Mouse (Mus musculus) lung, adult 2 months (tissue): ENCODE measurements around the gene Cltb. TPM values are rescaled to one million over a fixed set of nuclear protein-coding genes. Genes with fewer than 3 reads are reported as not detected.

Experiments
- DNase-seq: peaks from one replicate; pipeline ENCODE4 v3.0.0; 2022
- H3K4me1 ChIP-seq: fragments of 200-500 bp; 2 replicates; pipeline ENCODE4 v1.6.1; 2011; ENCODE audit warnings: low read length; ENCODE audit not compliant: control insufficient read depth, insufficient read depth
- H3K4me3 ChIP-seq: fragments of 200-500 bp; replicated peaks from 2 replicates; pipeline ENCODE3; 2011; ENCODE audit warnings: low read depth, mild to moderate bottlenecking, control low read depth, low read length; ENCODE audit errors: extremely low read depth
- CTCF ChIP-seq: fragments of 200-500 bp; IDR thresholded peaks from 2 replicates; pipeline ENCODE4 v1.5.1; 2011; ENCODE audit warnings: mild to moderate bottlenecking, low read length, control low read depth; ENCODE audit not compliant: insufficient read depth
- POLR2A ChIP-seq: fragments of 200-500 bp; IDR thresholded peaks from 2 replicates; pipeline ENCODE4 v1.6.1; 2011; ENCODE audit warnings: low read depth, mild to moderate bottlenecking, control low read depth, low read length, borderline replicate concordance; ENCODE audit errors: extremely low read depth
- WGBS: fragments of 180-500 bp; shearing (Covaris S2); methylation state at CpG from one replicate; pipeline ENCODE4 v1.1.7; 2018; 5-methylcytosine and 5-hydroxymethylcytosine counted together
- polyA plus RNA-seq: library from polyadenylated mRNA; depleted of rRNA; stranded (reverse); fragments of >200 nt; gene quantifications from 2 replicates; pipeline ENCODE4 v1.2.3, GENCODE M21; 2012

The Cltb gene
- polyA plus RNA-seq, 1 experiment, result 109 TPM

- TF ChIP-seq POLR2A, result no peak
- TF ChIP-seq CTCF, result no peak
- Histone ChIP-seq H3K4me1 (peaks cover 2% of the 10 kb centered on the region; the same call in 1 of the 2 replicates), H3K4me3 (no peak overlapping the region)
- 43% methylated on average over 1 of the region's 1 CpGs for WGBS
- DNase-seq, result no peak
Observed at GRCm38 (mm10) chr13:54569282-54569681, 41.9 kb downstream of the Cltb start.

GRCm38 (mm10) chr13:54568380-54568779 lies 42.8 kb downstream of the Cltb start:
- Histone ChIP-seq H3K4me1 (peaks cover 7% of the 10 kb centered on the region), H3K4me3 (no peak overlapping the region)
- DNase-seq, result no peak
- TF ChIP-seq POLR2A, result no peak
- no peak for TF ChIP-seq CTCF
- 48% methylated on average over 5 of the region's 5 CpGs for WGBS

- TF ChIP-seq POLR2A, result no peak
- TF ChIP-seq CTCF, result peak; percentile 63
- peak overlapping the region; percentile 59 for H3K4me3 ChIP-seq
- 51% methylated on average over 8 of the region's 8 CpGs for WGBS
- DNase-seq, result peak; percentile 51
- peaks cover 10% of the 10 kb centered on the region for H3K4me1 ChIP-seq
Observed at GRCm38 (mm10) chr13:54565594-54566345, 45.4 kb downstream of the Cltb start.

- peak; percentile 97 for DNase-seq
- WGBS, result under 1% methylated on average over 27 of the region's 27 CpGs
Observed at GRCm38 (mm10) chr13:54565201-54565581, 46.0 kb downstream of the Cltb start, which contains the start of gene 4833439L19Rik. 4833439L19Rik (minus strand) TSS chr13:54565435.

GRCm38 (mm10) chr13:54564232-54565200 lies 46.6 kb downstream of the Cltb start:
- TF ChIP-seq POLR2A, result no peak
- no peak for TF ChIP-seq CTCF
- no peak for DNase-seq
- Histone ChIP-seq H3K4me3 (peak overlapping the region; percentile 59), H3K4me1 (peaks cover 10% of the 10 kb centered on the region)
- 10% methylated on average over 45 of the region's 45 CpGs for WGBS

More at GRCm38 (mm10) chr13:54565201-54565581, 46.0 kb downstream of the Cltb start, which contains the start of gene 4833439L19Rik:
- peaks cover 10% of the 10 kb centered on the region for H3K4me1 ChIP-seq
- TF ChIP-seq CTCF (no peak), POLR2A (peak; percentile 92)
- H3K4me3 ChIP-seq, result peak within 1 kb of the TSS; percentile 59

GRCm38 (mm10) chr13:54562562-54562961 lies 48.6 kb downstream of the Cltb start:
- no peak for DNase-seq
- H3K4me1 ChIP-seq, result peaks cover 10% of the 10 kb centered on the region
- 46% methylated on average over 7 of the region's 7 CpGs for WGBS
- no peak for TF ChIP-seq CTCF
- TF ChIP-seq POLR2A, result no peak
- no peak overlapping the region for H3K4me3 ChIP-seq

GRCm38 (mm10) chr13:54560608-54561007 lies 50.5 kb downstream of the Cltb start:
- DNase-seq, result no peak
- H3K4me3 ChIP-seq, result no peak overlapping the region
- H3K4me1 ChIP-seq, result peaks cover 10% of the 10 kb centered on the region
- WGBS, result 89% methylated on average over 7 of the region's 7 CpGs
- TF ChIP-seq CTCF (no peak), POLR2A (no peak)

- WGBS, result 70% methylated on average over 2 of the region's 2 CpGs
- Histone ChIP-seq H3K4me1 (peaks cover 10% of the 10 kb centered on the region), H3K4me3 (no peak overlapping the region)
- TF ChIP-seq POLR2A, result no peak
- no peak for TF ChIP-seq CTCF
- no peak for DNase-seq
Observed at GRCm38 (mm10) chr13:54559656-54560055, 51.5 kb downstream of the Cltb start.

GRCm38 (mm10) chr13:54557652-54558051 lies 53.5 kb downstream of the Cltb start:
- WGBS, result 93% methylated on average over 1 of the region's 1 CpGs
- Histone ChIP-seq H3K4me1 (no peaks in the 10 kb centered on the region), H3K4me3 (no peak overlapping the region)
- TF ChIP-seq POLR2A (no peak), CTCF (no peak)
- DNase-seq, result no peak
